Mouse (Mus musculus) sigmoid colon, adult 10 weeks (tissue): ENCODE results near the gene Gm12800. TPM values are rescaled to one million over a fixed set of nuclear protein-coding genes. Genes with fewer than 3 reads are reported as not detected.

Source experiments
- polyA plus RNA-seq: library from polyadenylated mRNA; stranded (reverse); fragments of 350-450 nt; fragmentation: Illumina TruSeq; extraction: RNeasy Lipid Tissue Mini Kit (QIAGEN cat#74804); gene quantifications from one replicate; pipeline ENCODE4 v1.2.3, GENCODE M21; 2014; ENCODE audit warnings: low read depth, low replicate concordance

The Gm12800 gene
- not detected for polyA plus RNA-seq

GRCm38 (mm10) chr4:101908821-101909220 is at the start of gene Gm12800:
Gene Gm12800, plus strand, starts transcription at chr4:101909121.

GRCm38 (mm10) chr4:101893656-101894420 is 15.1 kb upstream of the Gm12800 start, which contains the start of gene C130073F10Rik:
Gene C130073F10Rik, minus strand, starts transcription at chr4:101893789.

GRCm38 (mm10) chr4:101940107-101940506 is 31.2 kb downstream of the Gm12800 start, which contains the start of gene Gm12794:
Gene Gm12794, plus strand, starts transcription at chr4:101940407.

Other genes with a start within 250 kb of the Gm12800 start
- gene Lepr, start 191.7 kb upstream of the Gm12800 start, polyA plus RNA-seq, result 25.8 TPM
- not detected for gene B020004J07Rik, start 65.1 kb upstream of the Gm12800 start, polyA plus RNA-seq
- not detected for gene C130073F10Rik, start 15.3 kb upstream of the Gm12800 start, polyA plus RNA-seq
- gene Gm12794, start 31.3 kb downstream of the Gm12800 start, polyA plus RNA-seq, result not detected
- not detected for gene Gm12790, start 71.9 kb downstream of the Gm12800 start, polyA plus RNA-seq
- gene Gm12789, start 77.5 kb downstream of the Gm12800 start, polyA plus RNA-seq, result not detected
- gene Pde4b, start 178.4 kb downstream of the Gm12800 start, polyA plus RNA-seq, result 13.9 TPM